Mouse (Mus musculus) central nervous system, embryonic 18 days (tissue): ENCODE measurements around the gene Scaper. TPM values are rescaled to one million over a fixed set of nuclear protein-coding genes. Genes with fewer than 3 reads are reported as not detected.

Experiments
- polyA plus RNA-seq: library from polyadenylated mRNA; depleted of rRNA; stranded (reverse); fragments of >200 nt; gene quantifications from 2 replicates; pipeline ENCODE4 v1.2.3, GENCODE M21; 2012; rRNA removed

Scaper gene
- 19.6 and 20.1 TPM in 2 replicates for polyA plus RNA-seq

GRCm38 (mm10) chr9:55937664-55938617, at the start of gene Scaper:
Scaper (minus strand) TSS chr9:55938119.

GRCm38 (mm10) chr9:55538377-55538776, 399.5 kb downstream of the Scaper start, which contains the start of gene Isl2:
Isl2 (plus strand) TSS chr9:55538672.

GRCm38 (mm10) chr9:55512027-55512543, 425.8 kb downstream of the Scaper start, which contains the start of gene Etfa:
Etfa (minus strand) TSS chr9:55512243.

Other genes with a start within 250 kb of the Scaper start
- gene 4930563M21Rik, start 72.4 kb upstream of the Scaper start, polyA plus RNA-seq, result not detected in 2 replicates
- gene Rcn2, start 103.7 kb upstream of the Scaper start, polyA plus RNA-seq, result 133 and 150 TPM in 2 replicates
- 0.51 and 1.3 TPM in 2 replicates for gene Pstpip1, start 151.8 kb upstream of the Scaper start, polyA plus RNA-seq
- gene Tspan3, start 227.4 kb upstream of the Scaper start, polyA plus RNA-seq, result 376 and 403 TPM in 2 replicates